Mouse (Mus musculus): Measurements from ENCODE around the gene Scube3. TPM values are rescaled to one million over a fixed set of nuclear protein-coding genes. Genes with fewer than 3 reads are reported as not detected.

The Scube3 gene
- total and polyA plus RNA-seq, 2 experiments from 2014 or later: 2.1 to 10.7 TPM

- Histone ChIP-seq H3K4me1 (ENCODE audit: insufficient read depth, low read length) (no peaks in the 10 kb centered on the region), H3K4me3 (ENCODE audit: low read length) (peak overlapping the region; percentile 42), H3K36me3 (ENCODE audit: insufficient read depth, low read length) (no peaks in the 10 kb centered on the region), H3K4me2 (ENCODE audit: low read depth, low read length) (peak overlapping the region; percentile 80), H3K9ac (replicated peaks; ENCODE audit: low read length) (peak overlapping the region; percentile 69), H3K9me3 (ENCODE audit: low read length) (no peaks in the 10 kb centered on the region), H3K27ac (peak overlapping the region; percentile 86), H3K27me3 (ENCODE audit: insufficient read depth, low read length) (no peaks in the 10 kb centered on the region)
- peak; percentile 87 for DNase-seq (ENCODE audit: low spot score)
- peak; percentile 84 for ATAC-seq
- TF ChIP-seq CTCF (IDR thresholded peaks at IDR 0.05; ENCODE audit: low read depth): peak; percentile 54
- WGBS: 1% methylated on average over 46 of the region's 46 CpGs
Measured at GRCm38 (mm10) chr17:28223561-28224391, 81.8 kb downstream of the Scube3 start.

Other genes with a start within 250 kb of the Scube3 start
- 102 and 114 TPM in 2 replicates for gene Anks1, start 232.8 kb upstream of the Scube3 start, total RNA-seq (2014; rRNA removed)
- 35.0 and 35.8 TPM in 2 replicates for gene Anks1, start 232.8 kb upstream of the Scube3 start, polyA plus RNA-seq (2015; fragmentation: Nextera tagmentation; extraction: Ambion mirVana)
- gene Taf11, start 232.3 kb upstream of the Scube3 start, total RNA-seq (2014; rRNA removed): 7.7 and 15.3 TPM in 2 replicates
- 54.6 and 62.0 TPM in 2 replicates for gene Taf11, start 232.3 kb upstream of the Scube3 start, polyA plus RNA-seq (2015; fragmentation: Nextera tagmentation; extraction: Ambion mirVana)
- gene Tcp11, start 61.5 kb upstream of the Scube3 start, total RNA-seq (2014; rRNA removed): 2.9 and 3.6 TPM in 2 replicates
- 1.9 and 2.0 TPM in 2 replicates for gene Tcp11, start 61.5 kb upstream of the Scube3 start, polyA plus RNA-seq (2015; fragmentation: Nextera tagmentation; extraction: Ambion mirVana)
- 76.0 and 78.3 TPM in 2 replicates for gene Zfp523, start 35.0 kb downstream of the Scube3 start, total RNA-seq (2014; rRNA removed)
- gene Zfp523, start 35.0 kb downstream of the Scube3 start, polyA plus RNA-seq (2015; fragmentation: Nextera tagmentation; extraction: Ambion mirVana): 37.7 and 39.3 TPM in 2 replicates
- gene Def6, start 65.6 kb downstream of the Scube3 start, total RNA-seq (2014; rRNA removed): 5.4 and 13.0 TPM in 2 replicates
- gene Def6, start 65.6 kb downstream of the Scube3 start, polyA plus RNA-seq (2015; fragmentation: Nextera tagmentation; extraction: Ambion mirVana): 7.8 and 9.9 TPM in 2 replicates
- 16.4 and 16.6 TPM in 2 replicates for gene Ppard, start 90.6 kb downstream of the Scube3 start, total RNA-seq (2014; rRNA removed)
- 1.4 and 1.7 TPM in 2 replicates for gene Ppard, start 90.6 kb downstream of the Scube3 start, polyA plus RNA-seq (2015; fragmentation: Nextera tagmentation; extraction: Ambion mirVana)
- 38.7 and 46.5 TPM in 2 replicates for gene Fance, start 171.4 kb downstream of the Scube3 start, total RNA-seq (2014; rRNA removed)
- gene Fance, start 171.4 kb downstream of the Scube3 start, polyA plus RNA-seq (2015; fragmentation: Nextera tagmentation; extraction: Ambion mirVana): 23.6 and 27.2 TPM in 2 replicates
- gene Rpl10a, start 186.3 kb downstream of the Scube3 start, total RNA-seq (2014; rRNA removed): 699 and 1,071 TPM in 2 replicates
- gene Rpl10a, start 186.3 kb downstream of the Scube3 start, polyA plus RNA-seq (2015; fragmentation: Nextera tagmentation; extraction: Ambion mirVana): 337 and 355 TPM in 2 replicates
- gene Tead3, start 208.7 kb downstream of the Scube3 start, total RNA-seq (2014; rRNA removed): 6.5 and 9.4 TPM in 2 replicates
- 1.3 and 1.7 TPM in 2 replicates for gene Tead3, start 208.7 kb downstream of the Scube3 start, polyA plus RNA-seq (2015; fragmentation: Nextera tagmentation; extraction: Ambion mirVana)
- gene Tulp1, start 223.1 kb downstream of the Scube3 start, total RNA-seq (2014; rRNA removed): 1.4 TPM in 1 of 2 replicates, not detected in the other
- 1.8 and 2.0 TPM in 2 replicates for gene Tulp1, start 223.1 kb downstream of the Scube3 start, polyA plus RNA-seq (2015; fragmentation: Nextera tagmentation; extraction: Ambion mirVana)

Data from hindbrain, postnatal 0 days (tissue).